Mouse (Mus musculus): ENCODE measurements around the gene Sox30.

Sox30 gene

GRCm38 (mm10) chr11:45979946-45980892 is at the start of gene Sox30:
Sox30 (plus strand) TSS chr11:45980310.
- no peak for DNase-seq (ENCODE audit: low spot score in 2 of 2)

GRCm38 (mm10) chr11:45932771-45933170 is 47.3 kb upstream of the Sox30 start:
- no peak for DNase-seq (ENCODE audit: low spot score in 2 of 2)

- no peak for DNase-seq (ENCODE audit: low spot score in 2 of 2)
These were observed 42.6 kb upstream of the Sox30 start for GRCm38 (mm10) chr11:45937478-45937877.

- no peak for DNase-seq (ENCODE audit: low spot score in 2 of 2)
These were observed 41.2 kb upstream of the Sox30 start for GRCm38 (mm10) chr11:45938917-45939316.

- DNase-seq (ENCODE audit: low spot score in 2 of 2) = no peak
These were observed 37.8 kb upstream of the Sox30 start for GRCm38 (mm10) chr11:45942281-45942680.

- DNase-seq (ENCODE audit: low spot score in 2 of 2) = peak in 1 of 2 experiments; percentile 33
These were observed 36.9 kb upstream of the Sox30 start for GRCm38 (mm10) chr11:45943108-45943705.

- no peak for DNase-seq (ENCODE audit: low spot score in 2 of 2)
These were observed 36.0 kb upstream of the Sox30 start for GRCm38 (mm10) chr11:45943891-45944642.

- peak; percentile 98 for DNase-seq (ENCODE audit: low spot score in 2 of 2)
These were observed 35.4 kb upstream of the Sox30 start, which contains the start of gene Lsm11 for GRCm38 (mm10) chr11:45944643-45945156. Lsm11 (minus strand) TSS chr11:45944935.

GRCm38 (mm10) chr11:45946796-45947195 is 33.3 kb upstream of the Sox30 start:
- DNase-seq (ENCODE audit: low spot score in 2 of 2) = no peak

GRCm38 (mm10) chr11:45947491-45947890 is 32.6 kb upstream of the Sox30 start:
- no peak for DNase-seq (ENCODE audit: low spot score in 2 of 2)

- peak; percentile 84 to 86 for DNase-seq (ENCODE audit: low spot score in 2 of 2)
These were observed 24.9 kb upstream of the Sox30 start, which contains the start of gene Thg1l for GRCm38 (mm10) chr11:45955127-45955627. Thg1l (minus strand) TSS chr11:45955494.

GRCm38 (mm10) chr11:45959598-45959997 is 20.5 kb upstream of the Sox30 start:
- no peak for DNase-seq (ENCODE audit: low spot score in 2 of 2)

- DNase-seq (ENCODE audit: low spot score in 2 of 2) = no peak
These were observed 20.1 kb upstream of the Sox30 start for GRCm38 (mm10) chr11:45960003-45960402.

GRCm38 (mm10) chr11:45966896-45967295 is 13.2 kb upstream of the Sox30 start:
- no peak for DNase-seq (ENCODE audit: low spot score in 2 of 2)

- DNase-seq (ENCODE audit: low spot score in 2 of 2) = no peak
These were observed 11.6 kb upstream of the Sox30 start for GRCm38 (mm10) chr11:45968466-45968865.

- DNase-seq (ENCODE audit: low spot score in 2 of 2) = no peak
These were observed 6.5 kb upstream of the Sox30 start for GRCm38 (mm10) chr11:45973635-45974034.

- DNase-seq (ENCODE audit: low spot score in 2 of 2) = no peak
These were observed 5.6 kb upstream of the Sox30 start for GRCm38 (mm10) chr11:45974466-45974865.

GRCm38 (mm10) chr11:45976061-45976460 is 4.0 kb upstream of the Sox30 start:
- no peak for DNase-seq (ENCODE audit: low spot score in 2 of 2)

- no peak for DNase-seq (ENCODE audit: low spot score in 2 of 2)
These were observed 763 bp downstream of the Sox30 start for GRCm38 (mm10) chr11:45980893-45981253.

- no peak for DNase-seq (ENCODE audit: low spot score in 2 of 2)
These were observed 11.5 kb downstream of the Sox30 start for GRCm38 (mm10) chr11:45991604-45992003.

- no peak for DNase-seq (ENCODE audit: low spot score in 2 of 2)
These were observed 12.0 kb downstream of the Sox30 start for GRCm38 (mm10) chr11:45992087-45992486.

GRCm38 (mm10) chr11:46016061-46016460 is 36.0 kb downstream of the Sox30 start:
- DNase-seq (ENCODE audit: low spot score in 2 of 2) = peak; percentile 63 to 65

Measured in frontal cortex, postnatal 25 days (tissue).